In the genomic region with DNA sequence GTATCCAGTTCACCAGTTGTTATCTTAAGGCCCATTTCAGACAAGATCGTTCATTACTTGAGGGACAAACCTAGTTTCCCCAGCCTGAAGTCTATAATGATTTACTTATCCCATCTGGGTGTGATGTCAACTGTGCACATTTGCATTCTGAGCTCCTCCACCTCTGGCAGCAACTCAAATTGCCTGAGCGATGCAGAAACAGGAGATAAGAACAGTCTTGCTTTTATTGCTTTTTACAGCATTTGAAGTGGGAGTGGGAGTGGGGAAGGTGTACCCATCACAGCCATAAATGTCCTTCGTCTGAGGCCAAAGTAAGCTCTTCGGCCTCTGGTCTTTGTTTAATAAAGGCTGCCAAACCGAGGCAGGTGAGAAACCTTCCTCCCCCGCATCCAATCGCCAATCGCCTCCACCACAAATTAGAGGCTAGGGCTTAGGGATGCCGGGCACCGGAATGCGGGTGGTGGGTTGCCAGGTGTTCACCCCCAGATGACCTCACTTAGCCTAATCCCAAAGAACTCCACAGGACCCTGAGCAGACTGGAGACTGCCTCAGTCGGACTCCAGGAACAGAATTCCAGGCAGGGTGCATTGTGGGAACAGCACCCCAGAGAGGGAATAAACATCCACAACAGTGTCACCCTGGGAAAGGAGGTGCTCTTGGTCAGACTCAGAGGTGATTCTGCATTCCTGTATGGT, we compare ENCODE assay signal across 17 mouse cellular contexts.
DNase-seq lines count a peak whose midpoint lies in the region; ATAC-seq and TF ChIP-seq lines count a peak whose summit lies in the region.
"Had no signal": no experiment of that assay in that cellular context is flagged by ENCODE, and none has a peak within 500 bp of the region (broad histone marks: within the 10 kb centered on the region; RNA-seq: fewer than 3 reads in every experiment).

No protein-coding gene starts in this region.

- H3K9ac ChIP-seq in intestine, postnatal 0 days (ENCODE audit: low read depth, low read length), result no peak overlapping the region

- H3K36me3 ChIP-seq in intestine, postnatal 0 days (ENCODE audit: control insufficient read depth, insufficient read depth), result no peaks in the 10 kb centered on the region
- H3K36me3 ChIP-seq in embryonic facial prominence, embryonic 10.5 days (replicated peaks), result peaks cover 4% of the 10 kb centered on the region; the same call in 1 of the 2 replicates

- no peaks in the 10 kb centered on the region for H3K9me3 ChIP-seq in intestine, postnatal 0 days (ENCODE audit: control insufficient read depth)
- no peaks in the 10 kb centered on the region for H3K9me3 ChIP-seq in embryonic facial prominence, embryonic 10.5 days

- intact Hi-C loops in left cerebral cortex, postnatal 14 days (cut with DNase I), result no loop called here

- peak overlapping the region; percentile 48 for H3K4me2 ChIP-seq in intestine, postnatal 0 days (replicated peaks; ENCODE audit: low read depth)

- no peak overlapping the region for H3K4me3 ChIP-seq in intestine, postnatal 0 days (ENCODE audit: low read depth, low read length)
- no peak overlapping the region for H3K4me3 ChIP-seq in embryonic facial prominence, embryonic 10.5 days
- H3K4me3 ChIP-seq: erythroblast, embryonic 14.5 days; gastrocnemius, adult 2 months had no signal

- 11% methylated on average over 12 of the region's 12 CpGs for WGBS in intestine, postnatal 0 days
- 12% methylated on average over 12 of the region's 12 CpGs for WGBS in large intestine, adult 2 months
- WGBS in embryonic facial prominence, embryonic 10.5 days, result 34% methylated on average over 12 of the region's 12 CpGs

- no peak overlapping the region for H3K27ac ChIP-seq in intestine, postnatal 0 days (ENCODE audit: low read depth, low read length)
- H3K27ac ChIP-seq in embryonic facial prominence, embryonic 10.5 days (replicated peaks), result no peak overlapping the region
- H3K27ac ChIP-seq: gastrocnemius, adult 2 months; hindbrain, postnatal 0 days had no signal

- ATAC-seq in intestine, postnatal 0 days, result peak; percentile 65
- ATAC-seq: hindbrain, postnatal 0 days had no signal

- DNase-seq in embryo, embryonic 10 days (ENCODE audit: low spot score), result peak; percentile 11
- DNase-seq in embryo, embryonic 9.5 days (ENCODE audit: extremely low spot score), result no peak
- peak; percentile 25 to 46 for DNase-seq in left cerebral cortex, postnatal 14 days (ENCODE audit: low spot score in 2 of 2)
- DNase-seq in left cerebral cortex, adult 8-10 months (ENCODE audit: low spot score in 2 of 2), result no peak
- DNase-seq in large intestine, adult 2 months (ENCODE audit: low read depth, low spot score), result peak; percentile 7
- DNase-seq in embryonic facial prominence, embryonic 10.5 days (ENCODE audit: low spot score), result no peak
- no peak for DNase-seq in gastrocnemius, adult 18-20 months (ENCODE audit: low spot score)
- DNase-seq: cerebellum, adult 8-10 months; embryo, embryonic 11 days; gastrocnemius, adult 2 months; heart, postnatal 36 days; lung, postnatal 10 days; thymus, postnatal 4 days had no signal

- H3K4me1 ChIP-seq in intestine, postnatal 0 days (replicated peaks; ENCODE audit: control insufficient read depth, insufficient read depth, low read length), result peaks cover 6% of the 10 kb centered on the region; the same call in 1 of the 2 replicates
- H3K4me1 ChIP-seq in embryonic facial prominence, embryonic 10.5 days, result peaks cover 27% of the 10 kb centered on the region

- peak; percentile 27; the same call in 1 of the 2 replicates for TF ChIP-seq CTCF in intestine, postnatal 0 days (IDR thresholded peaks at IDR 0.05; ENCODE audit: low read depth)

- no peaks in the 10 kb centered on the region for H3K27me3 ChIP-seq in intestine, postnatal 0 days (replicated peaks; ENCODE audit: control insufficient read depth, insufficient read depth, low read length)
- H3K27me3 ChIP-seq in embryonic facial prominence, embryonic 10.5 days (replicated peaks; ENCODE audit: low read depth, poor library complexity, severe bottlenecking), result no peaks in the 10 kb centered on the region
- H3K27me3 ChIP-seq: CH12.LX had no signal

Comparison
In these comparisons a context has a peak if more than half of its experiments do, and no peak if none do; other contexts are left out.
1. DNase-seq: peak in embryo, embryonic 10 days (single experiment), left cerebral cortex, postnatal 14 days (2 of 2) and large intestine, adult 2 months (single experiment); none in embryo, embryonic 9.5 days (single experiment), left cerebral cortex, adult 8-10 months (0 of 2), embryonic facial prominence, embryonic 10.5 days (single experiment) and gastrocnemius, adult 18-20 months (single experiment).